Mouse (Mus musculus): ENCODE results near the gene 2310002L09Rik. TPM values are rescaled to one million over a fixed set of nuclear protein-coding genes. Genes with fewer than 3 reads are reported as not detected.

Gene 2310002L09Rik
- 2.3 TPM for polyA plus RNA-seq (2014; fragmentation: Illumina TruSeq; extraction: RNeasy Lipid Tissue Mini Kit (QIAGEN cat#74804); ENCODE audit: low read depth, low replicate concordance)

GRCm38 (mm10) chr4:73950375-73950896 is at the start of gene 2310002L09Rik:
Gene 2310002L09Rik (minus strand): TSS chr4:73950846.

GRCm38 (mm10) chr4:73920660-73921059 is 30.0 kb downstream of the 2310002L09Rik start, which contains the start of gene Gm11756:
Gene Gm11756 (minus strand): TSS chr4:73920760.

DNA sequence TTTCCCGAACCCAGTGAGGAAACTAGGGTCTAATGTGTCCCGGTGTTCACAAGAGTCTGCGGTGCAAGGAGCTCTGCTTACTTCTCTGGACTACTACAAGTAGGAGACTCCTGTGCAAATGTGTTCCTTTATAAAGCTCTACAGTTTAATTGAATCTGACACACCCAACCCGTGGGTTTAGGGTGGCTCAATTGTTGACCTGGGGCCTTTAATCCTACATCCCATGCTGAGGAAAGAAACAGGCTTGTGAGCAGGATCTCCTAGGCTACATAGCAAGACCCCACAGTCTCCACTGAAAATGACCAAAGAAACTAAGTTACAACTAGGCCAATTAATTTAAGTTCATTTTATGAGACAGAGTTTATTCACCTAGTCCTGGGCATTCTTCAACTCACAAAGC is 44.8 kb downstream of the 2310002L09Rik start, which contains the start of gene Gm13871:
Gm13871 (minus strand) TSS at position 101 of the 400 bp plus-strand sequence.

GRCm38 (mm10) chr4:73891012-73891411 is 59.6 kb downstream of the 2310002L09Rik start, which contains the start of gene Gm11757:
Gene Gm11757 (minus strand): TSS chr4:73891112.

Other genes with a start within 250 kb of the 2310002L09Rik start
- gene Rasef, start 159.9 kb downstream of the 2310002L09Rik start, polyA plus RNA-seq (2014; fragmentation: Illumina TruSeq; extraction: RNeasy Lipid Tissue Mini Kit (QIAGEN cat#74804); ENCODE audit: low read depth, low replicate concordance): 0.12 TPM
- gene Gm11758, start 74.6 kb downstream of the 2310002L09Rik start, polyA plus RNA-seq (2014; fragmentation: Illumina TruSeq; extraction: RNeasy Lipid Tissue Mini Kit (QIAGEN cat#74804); ENCODE audit: low read depth, low replicate concordance): not detected
- gene Gm11757, start 59.7 kb downstream of the 2310002L09Rik start, polyA plus RNA-seq (2014; fragmentation: Illumina TruSeq; extraction: RNeasy Lipid Tissue Mini Kit (QIAGEN cat#74804); ENCODE audit: low read depth, low replicate concordance): not detected
- not detected for gene Gm13871, start 44.9 kb downstream of the 2310002L09Rik start, polyA plus RNA-seq (2014; fragmentation: Illumina TruSeq; extraction: RNeasy Lipid Tissue Mini Kit (QIAGEN cat#74804); ENCODE audit: low read depth, low replicate concordance)
- gene Gm11756, start 30.1 kb downstream of the 2310002L09Rik start, polyA plus RNA-seq (2014; fragmentation: Illumina TruSeq; extraction: RNeasy Lipid Tissue Mini Kit (QIAGEN cat#74804); ENCODE audit: low read depth, low replicate concordance): not detected
- gene Frmd3, start 62.6 kb upstream of the 2310002L09Rik start, polyA plus RNA-seq (2014; fragmentation: Illumina TruSeq; extraction: RNeasy Lipid Tissue Mini Kit (QIAGEN cat#74804); ENCODE audit: low read depth, low replicate concordance): 2.6 TPM

Data from adrenal gland, adult 10 weeks (tissue).